Mouse (Mus musculus) right cerebral cortex, postnatal 4 days (tissue): ENCODE data around the gene Ipmk.
A peak's percentile ranks its signal among the peaks of the same experiment; 100 is the strongest.
"Not testable (repeated sequence)": the region's sequence is repeated elsewhere in the genome, so short reads cannot be mapped to it uniquely, and the experiment has no call there.

Experiments
- DNase-seq: peaks from one replicate; pipeline ENCODE4 v3.0.0-alpha.2; 2022

Gene Ipmk

GRCm38 (mm10) chr10:71428246-71428864 lies 80.8 kb downstream of the Ipmk start:
- no peak for DNase-seq

- DNase-seq = no peak
These were observed 83.1 kb downstream of the Ipmk start for GRCm38 (mm10) chr10:71430661-71431060.

- DNase-seq = no peak
These were observed 95.5 kb downstream of the Ipmk start for GRCm38 (mm10) chr10:71443086-71443485.

GRCm38 (mm10) chr10:71447661-71448060 lies 100.1 kb downstream of the Ipmk start:
- no peak for DNase-seq

- DNase-seq = no peak
These were observed 100.7 kb downstream of the Ipmk start for GRCm38 (mm10) chr10:71448284-71448683.

- no peak for DNase-seq
These were observed 107.8 kb downstream of the Ipmk start for GRCm38 (mm10) chr10:71455355-71455754.

- not testable (repeated sequence) for DNase-seq
These were observed 114.8 kb downstream of the Ipmk start for GRCm38 (mm10) chr10:71462371-71462770.

GRCm38 (mm10) chr10:71464417-71464816 lies 116.9 kb downstream of the Ipmk start:
- DNase-seq = no peak

- no peak for DNase-seq
These were observed 120.8 kb downstream of the Ipmk start for GRCm38 (mm10) chr10:71468315-71468714.

- DNase-seq = no peak
These were observed 122.2 kb downstream of the Ipmk start for GRCm38 (mm10) chr10:71469751-71470150.

- no peak for DNase-seq
These were observed 124.5 kb downstream of the Ipmk start for GRCm38 (mm10) chr10:71472033-71472432.

GRCm38 (mm10) chr10:71473590-71473989 lies 126.0 kb downstream of the Ipmk start:
- no peak for DNase-seq

GRCm38 (mm10) chr10:71476471-71477080 lies 129.0 kb downstream of the Ipmk start:
- DNase-seq = no peak

- DNase-seq = no peak
These were observed 129.6 kb downstream of the Ipmk start for GRCm38 (mm10) chr10:71477147-71477546.

- peak; percentile 89 for DNase-seq
These were observed 132.2 kb downstream of the Ipmk start for GRCm38 (mm10) chr10:71479700-71480325.
